Mouse (Mus musculus) C2C12 (cell line): Measurements from ENCODE around the gene Smtnl2.

Experiments
- CEBPB ChIP-seq: IDR thresholded peaks from one replicate; pipeline ENCODE4 v1.6.1; 2011; ENCODE audit warnings: low read depth, mild to moderate bottlenecking, control low read depth, moderate library complexity
- CTCF ChIP-seq: IDR thresholded peaks from one replicate; pipeline ENCODE4 v1.5.1; 2011; ENCODE audit not compliant: control insufficient read depth, insufficient read depth, insufficient read length
- FOSL1 ChIP-seq: IDR thresholded peaks from one replicate; pipeline ENCODE4 v1.8.0; 2011; ENCODE audit warnings: mild to moderate bottlenecking, low read length; ENCODE audit not compliant: poor library complexity, insufficient read depth, severe bottlenecking
- MAX ChIP-seq: IDR thresholded peaks from one replicate; pipeline ENCODE4 v1.6.1; 2011; ENCODE audit warnings: mild to moderate bottlenecking, control low read depth
- MYOD1 ChIP-seq: IDR thresholded peaks from one replicate; pipeline ENCODE4 v1.6.1; 2011; ENCODE audit warnings: low read depth; ENCODE audit not compliant: control insufficient read depth, insufficient read length
- MYOG ChIP-seq: IDR thresholded peaks from one replicate; pipeline ENCODE4 v1.6.1; 2011; ENCODE audit not compliant: control insufficient read depth, insufficient read length; ENCODE audit errors: extremely low read depth
- USF1 ChIP-seq: IDR thresholded peaks from one replicate; pipeline ENCODE4 v1.6.1; 2011; ENCODE audit warnings: low read depth, mild to moderate bottlenecking, control low read depth, moderate library complexity

DNA sequence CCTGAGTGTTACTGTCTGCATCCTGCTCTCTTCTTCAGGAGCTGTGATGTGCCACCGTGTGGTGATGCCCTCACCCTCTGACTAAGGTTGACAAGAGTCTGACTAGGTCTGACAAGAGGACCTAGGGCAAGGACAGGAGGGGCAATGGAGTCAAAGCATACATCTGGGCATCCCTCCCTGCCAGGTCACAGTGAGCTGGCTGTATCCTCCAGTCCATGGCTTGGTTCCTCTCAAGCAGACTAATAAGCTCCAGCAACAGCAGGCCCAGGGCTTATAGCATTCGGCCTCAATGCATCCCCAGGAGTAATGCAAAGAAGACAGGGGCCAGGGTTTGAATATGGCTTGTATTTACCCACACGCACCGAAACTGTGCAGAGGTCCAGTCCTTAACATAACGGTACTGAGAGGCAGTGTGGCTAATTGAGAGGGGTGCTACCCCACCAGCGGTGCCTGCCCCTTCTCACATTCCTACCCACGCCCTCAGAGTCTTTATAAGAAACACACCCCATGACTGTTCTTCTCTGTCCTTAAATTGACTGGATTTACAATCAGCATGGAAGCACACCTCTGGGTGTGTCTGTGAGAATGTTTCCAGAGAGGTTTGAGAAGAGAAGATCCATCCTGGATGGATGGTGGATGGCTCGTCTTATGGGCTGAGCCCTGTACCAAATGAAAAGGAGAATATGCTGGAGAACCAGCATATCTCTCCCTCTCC lies 13.5 kb downstream of the Smtnl2 start:
- TF ChIP-seq CTCF (no peak), USF1 (no peak), MYOD1 (no peak), CEBPB (no peak), MAX (no peak), MYOG (no peak), FOSL1 (no peak)
